Mouse (Mus musculus) spleen, postnatal 10 days (tissue): ENCODE data around the gene Srrm4.

Experiments used
- DNase-seq, 2 experiments: peaks; one replicate each; pipeline ENCODE4 v3.0.0; 2021 to 2022; ENCODE audit warnings: low spot score in 2 of 2

Srrm4 gene

GRCm38 (mm10) chr5:116407321-116407720 is 184.3 kb downstream of the Srrm4 start:
- DNase-seq, result no peak

DNA sequence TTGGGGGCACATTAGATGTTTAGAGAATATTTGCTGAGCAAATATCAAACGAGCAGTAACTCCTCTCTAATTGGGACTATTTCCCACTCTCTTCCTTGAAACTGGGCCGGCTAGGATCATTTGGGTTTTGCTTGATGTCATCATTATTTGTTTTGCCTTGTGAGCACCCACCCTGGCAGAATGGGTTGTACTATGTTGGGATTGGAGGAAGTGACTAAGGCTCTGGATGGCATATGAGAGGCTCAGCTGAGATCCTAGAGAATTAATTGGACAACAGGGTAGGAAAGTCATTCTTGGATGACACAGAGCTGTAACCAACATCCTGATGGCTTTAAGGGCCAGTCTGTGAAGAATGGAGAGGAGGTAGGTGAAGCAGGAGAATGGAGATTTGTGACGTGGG is 185.1 kb downstream of the Srrm4 start:
- DNase-seq, result no peak

GRCm38 (mm10) chr5:116405934-116406333 is 185.7 kb downstream of the Srrm4 start:
- DNase-seq, result no peak

- no peak for DNase-seq
Observed at GRCm38 (mm10) chr5:116404063-116404462, 187.6 kb downstream of the Srrm4 start.

DNA sequence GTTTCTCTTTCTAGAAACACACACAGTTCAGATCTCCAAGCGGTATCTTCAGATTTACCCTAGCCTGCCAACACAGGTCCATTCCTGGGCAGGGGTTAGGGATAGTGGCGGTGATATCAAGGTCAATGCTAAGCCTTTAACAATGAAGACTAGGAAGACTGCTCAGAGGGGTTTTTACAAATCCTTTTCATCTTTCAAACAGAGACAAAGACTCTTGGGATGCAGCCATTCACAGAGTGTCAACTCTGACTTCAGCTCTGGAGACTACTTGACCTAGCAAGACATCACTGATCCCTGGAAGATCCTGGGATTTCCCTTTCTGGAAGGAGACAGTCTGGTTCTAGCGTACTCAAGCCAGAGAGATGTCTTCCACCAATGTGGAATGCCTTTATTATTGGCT is 190.8 kb downstream of the Srrm4 start:
- DNase-seq, result no peak

GRCm38 (mm10) chr5:116400042-116400730 is 191.4 kb downstream of the Srrm4 start:
- no peak for DNase-seq

DNA sequence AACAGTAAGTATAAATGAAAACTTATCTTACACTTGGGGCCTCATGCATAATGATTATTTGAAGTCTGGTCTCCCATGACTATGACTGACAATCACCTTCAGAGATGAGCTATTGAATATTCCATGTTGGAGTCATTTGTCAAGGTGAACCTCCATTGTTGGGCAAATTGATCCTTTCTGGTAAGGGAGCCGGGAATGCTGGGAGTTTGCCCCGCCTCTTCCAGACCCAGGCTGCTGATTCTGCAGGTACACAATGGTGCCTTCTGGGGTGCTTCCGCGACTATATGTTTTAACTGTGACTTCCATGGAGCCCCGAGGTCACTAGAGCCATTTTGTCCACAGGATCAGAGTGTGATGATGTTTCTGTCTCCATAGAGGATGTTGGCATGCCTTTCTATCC is 195.5 kb downstream of the Srrm4 start:
- no peak for DNase-seq

- no peak for DNase-seq
Observed at GRCm38 (mm10) chr5:116392603-116393002, 199.0 kb downstream of the Srrm4 start.

- DNase-seq, result no peak
Observed at GRCm38 (mm10) chr5:116389856-116390542, 201.6 kb downstream of the Srrm4 start.

DNA sequence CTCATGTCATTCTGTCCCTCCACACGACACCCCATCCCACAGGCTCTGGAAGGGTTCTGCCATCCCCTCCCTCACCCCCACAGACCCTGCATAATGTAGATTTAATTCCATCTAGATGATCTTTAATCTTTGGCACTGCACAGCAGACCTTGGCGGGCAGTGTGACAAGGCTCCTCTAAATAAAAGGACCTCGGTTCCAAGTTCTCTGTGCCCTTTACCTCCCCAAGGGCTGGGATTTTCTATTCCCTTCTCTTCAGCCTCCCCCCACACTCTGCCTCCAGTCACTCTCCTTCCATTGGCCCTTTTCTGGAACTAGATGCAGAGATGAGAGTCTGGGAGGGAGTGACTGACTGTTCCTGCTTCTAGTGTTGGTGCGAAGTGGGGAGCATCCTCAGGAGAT is 202.3 kb downstream of the Srrm4 start:
- DNase-seq, result no peak
